Mouse (Mus musculus) forebrain, embryonic 10.5 days (tissue): ENCODE data around the gene Olfr1012. TPM values are rescaled to one million over a fixed set of nuclear protein-coding genes. Genes with fewer than 3 reads are reported as not detected.

Source experiments
- polyA plus RNA-seq: library from polyadenylated mRNA; unstranded; fragments of >200 nt; fragmentation: Nextera tagmentation; extraction: Ambion mirVana; gene quantifications from 2 replicates; pipeline ENCODE4 v1.2.1, GENCODE M21; 2016

Gene Olfr1012
- polyA plus RNA-seq, 1 experiment from 2014 or later: not detected

Other genes starting within 250 kb of the Olfr1012 start
- not detected in 2 replicates for gene 4833423E24Rik, start 243.7 kb downstream of the Olfr1012 start, polyA plus RNA-seq
- gene Olfr996, start 183.6 kb downstream of the Olfr1012 start, polyA plus RNA-seq: not detected in 2 replicates
- gene Olfr998, start 173.8 kb downstream of the Olfr1012 start, polyA plus RNA-seq: not detected in 2 replicates
- gene Olfr1000, start 150.9 kb downstream of the Olfr1012 start, polyA plus RNA-seq: not detected in 2 replicates
- not detected in 2 replicates for gene Olfr1002, start 112.1 kb downstream of the Olfr1012 start, polyA plus RNA-seq
- gene Olfr154, start 98.3 kb downstream of the Olfr1012 start, polyA plus RNA-seq: not detected in 2 replicates
- not detected in 2 replicates for gene Olfr1006, start 84.0 kb downstream of the Olfr1012 start, polyA plus RNA-seq
- gene Olfr1008, start 73.3 kb downstream of the Olfr1012 start, polyA plus RNA-seq: not detected in 2 replicates
- not detected in 2 replicates for gene Olfr1009, start 47.3 kb downstream of the Olfr1012 start, polyA plus RNA-seq
- gene Olfr1013, start 4.3 kb upstream of the Olfr1012 start, polyA plus RNA-seq: not detected in 2 replicates
- not detected in 2 replicates for gene Olfr1014, start 9.9 kb upstream of the Olfr1012 start, polyA plus RNA-seq
- gene Olfr1015, start 19.3 kb upstream of the Olfr1012 start, polyA plus RNA-seq: not detected in 2 replicates
- not detected in 2 replicates for gene Olfr1016, start 39.8 kb upstream of the Olfr1012 start, polyA plus RNA-seq
- not detected in 2 replicates for gene Olfr1018, start 55.7 kb upstream of the Olfr1012 start, polyA plus RNA-seq
- not detected in 2 replicates for gene Olfr1019, start 82.7 kb upstream of the Olfr1012 start, polyA plus RNA-seq
- gene Olfr1020, start 84.3 kb upstream of the Olfr1012 start, polyA plus RNA-seq: not detected in 2 replicates
- gene Olfr1022, start 105.8 kb upstream of the Olfr1012 start, polyA plus RNA-seq: not detected in 2 replicates
- gene Olfr1023, start 122.9 kb upstream of the Olfr1012 start, polyA plus RNA-seq: not detected in 2 replicates
- not detected in 2 replicates for gene Olfr1024, start 142.3 kb upstream of the Olfr1012 start, polyA plus RNA-seq
- gene Olfr1025-ps1, start 152.4 kb upstream of the Olfr1012 start, polyA plus RNA-seq: not detected in 2 replicates
- not detected in 2 replicates for gene Olfr1026, start 158.8 kb upstream of the Olfr1012 start, polyA plus RNA-seq
- not detected in 2 replicates for gene Olfr1028, start 187.7 kb upstream of the Olfr1012 start, polyA plus RNA-seq
- not detected in 2 replicates for gene Olfr1029, start 211.1 kb upstream of the Olfr1012 start, polyA plus RNA-seq
- gene Olfr1030, start 216.5 kb upstream of the Olfr1012 start, polyA plus RNA-seq: not detected in 2 replicates
- not detected in 2 replicates for gene Olfr1031, start 227.5 kb upstream of the Olfr1012 start, polyA plus RNA-seq
- not detected in 2 replicates for gene Olfr1032, start 242.8 kb upstream of the Olfr1012 start, polyA plus RNA-seq